Mouse (Mus musculus) midbrain, embryonic 15.5 days (tissue): Measurements from ENCODE around the gene Tstd2. TPM values are rescaled to one million over a fixed set of nuclear protein-coding genes. Genes with fewer than 3 reads are reported as not detected.
A peak's percentile ranks its signal among the peaks of the same experiment; 100 is the strongest.

Source experiments
- ATAC-seq: fragments of 200-750 bp; cut with Nextera tagmentation; replicated peaks from 2 replicates; pipeline ENCODE4 v1.8.0; 2017; ENCODE audit warnings: moderate TSS enrichment
- H3K27ac ChIP-seq: fragments of 300-500 bp; sonication (generic); 2 replicates; pipeline ENCODE4 v1.5.1; 2015; ENCODE audit warnings: mild to moderate bottlenecking, inconsistent platforms
- H3K27me3 ChIP-seq: fragments of 300-500 bp; sonication (generic); replicated peaks from 2 replicates; pipeline ENCODE4 v1.6.1; 2015; ENCODE audit warnings: inconsistent platforms
- H3K36me3 ChIP-seq: fragments of 300-500 bp; sonication (generic); replicated peaks from 2 replicates; pipeline ENCODE4 v1.6.1; 2015; ENCODE audit warnings: inconsistent platforms
- H3K4me1 ChIP-seq: fragments of 300-500 bp; sonication (generic); 2 replicates; pipeline ENCODE4 v1.6.1; 2015; ENCODE audit warnings: inconsistent platforms
- H3K4me2 ChIP-seq: fragments of 300-500 bp; sonication (generic); 2 replicates; pipeline ENCODE4 v1.6.1; 2015; ENCODE audit warnings: inconsistent platforms, mild to moderate bottlenecking, moderate library complexity
- H3K4me3 ChIP-seq: fragments of 300-500 bp; sonication (generic); 2 replicates; pipeline ENCODE4 v1.5.1; 2015; ENCODE audit warnings: mild to moderate bottlenecking, inconsistent platforms
- H3K9ac ChIP-seq: fragments of 300-500 bp; sonication (generic); 2 replicates; pipeline ENCODE4 v1.6.1; 2015; ENCODE audit warnings: mild to moderate bottlenecking, inconsistent platforms
- H3K9me3 ChIP-seq: fragments of 300-500 bp; sonication (generic); 2 replicates; pipeline ENCODE4 v1.6.1; 2016; ENCODE audit warnings: inconsistent platforms
- WGBS: fragments of 180-500 bp; shearing (Covaris S2); methylation state at CpG from one replicate; pipeline ENCODE4 v1.1.7; 2015; ENCODE audit warnings: mixed read lengths; 5-methylcytosine and 5-hydroxymethylcytosine counted together
- polyA plus RNA-seq: library from polyadenylated mRNA; unstranded; fragments of >200 nt; fragmentation: Nextera tagmentation; extraction: Ambion mirVana; gene quantifications from 2 replicates; pipeline ENCODE4 v1.2.1, GENCODE M21; 2015

Gene Tstd2
- polyA plus RNA-seq, 1 experiment from 2014 or later, result 33.9 TPM

GRCm38 (mm10) chr4:46151903-46152544 lies 13.5 kb upstream of the Tstd2 start:
- H3K27me3 ChIP-seq, result no peaks in the 10 kb centered on the region
- WGBS, result 95% methylated on average over 12 of the region's 12 CpGs
- ATAC-seq, result no peak
- H3K4me1 ChIP-seq, result no peaks in the 10 kb centered on the region
- no peak overlapping the region for H3K9ac ChIP-seq
- H3K9me3 ChIP-seq, result no peaks in the 10 kb centered on the region
- no peak overlapping the region for H3K27ac ChIP-seq
- H3K36me3 ChIP-seq, result peaks cover 57% of the 10 kb centered on the region
- no peak overlapping the region for H3K4me3 ChIP-seq
- no peak overlapping the region for H3K4me2 ChIP-seq

GRCm38 (mm10) chr4:46146881-46147280 lies 8.4 kb upstream of the Tstd2 start:
- Histone ChIP-seq H3K9me3 (no peaks in the 10 kb centered on the region), H3K4me1 (no peaks in the 10 kb centered on the region), H3K9ac (no peak overlapping the region), H3K4me3 (no peak overlapping the region), H3K4me2 (no peak overlapping the region), H3K27me3 (no peaks in the 10 kb centered on the region), H3K27ac (no peak overlapping the region), H3K36me3 (peaks cover 27% of the 10 kb centered on the region)
- WGBS, result 87% methylated on average over 1 of the region's 1 CpGs
- ATAC-seq, result no peak

DNA sequence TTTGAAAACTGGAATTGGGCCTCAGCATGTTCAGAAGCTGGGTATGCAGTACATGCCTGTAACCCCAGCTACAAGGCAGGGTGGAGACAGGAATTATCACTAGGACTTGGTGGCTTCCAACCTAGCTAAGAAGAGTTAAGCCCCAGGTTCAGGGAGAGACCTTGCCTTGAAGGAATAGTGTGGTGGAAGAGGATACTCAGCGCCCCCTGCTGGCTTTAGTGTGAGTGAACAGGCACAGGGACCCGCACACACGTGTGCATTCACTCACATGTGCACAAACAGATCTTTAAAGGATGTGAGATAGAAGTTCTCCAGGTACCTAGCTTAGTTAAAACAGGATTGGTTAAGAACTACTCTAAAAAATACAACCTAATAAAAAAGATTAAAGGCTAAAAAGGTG lies 5.8 kb upstream of the Tstd2 start:
- ATAC-seq, result no peak
- Histone ChIP-seq H3K4me1 (peaks cover 17% of the 10 kb centered on the region), H3K9me3 (no peaks in the 10 kb centered on the region), H3K4me2 (no peak overlapping the region), H3K4me3 (no peak overlapping the region), H3K27ac (no peak overlapping the region), H3K27me3 (no peaks in the 10 kb centered on the region), H3K9ac (no peak overlapping the region), H3K36me3 (peaks cover 12% of the 10 kb centered on the region; the same call in 1 of the 2 replicates)
- WGBS, result 74% methylated on average over 3 of the region's 3 CpGs

- H3K36me3 ChIP-seq, result peaks cover 11% of the 10 kb centered on the region
- WGBS, result 7% methylated on average over 17 of the region's 17 CpGs
- peak overlapping the region; percentile 96 for H3K27ac ChIP-seq
- ATAC-seq, result peak; percentile 85
- peak overlapping the region; percentile 98 for H3K9ac ChIP-seq
- H3K9me3 ChIP-seq, result no peaks in the 10 kb centered on the region
- H3K27me3 ChIP-seq, result no peaks in the 10 kb centered on the region
- H3K4me1 ChIP-seq, result peaks cover 35% of the 10 kb centered on the region
- H3K4me2 ChIP-seq, result peak overlapping the region; percentile 81
- peak overlapping the region; percentile 94 for H3K4me3 ChIP-seq
Measured at GRCm38 (mm10) chr4:46137629-46138286, 736 bp downstream of the Tstd2 start.

DNA sequence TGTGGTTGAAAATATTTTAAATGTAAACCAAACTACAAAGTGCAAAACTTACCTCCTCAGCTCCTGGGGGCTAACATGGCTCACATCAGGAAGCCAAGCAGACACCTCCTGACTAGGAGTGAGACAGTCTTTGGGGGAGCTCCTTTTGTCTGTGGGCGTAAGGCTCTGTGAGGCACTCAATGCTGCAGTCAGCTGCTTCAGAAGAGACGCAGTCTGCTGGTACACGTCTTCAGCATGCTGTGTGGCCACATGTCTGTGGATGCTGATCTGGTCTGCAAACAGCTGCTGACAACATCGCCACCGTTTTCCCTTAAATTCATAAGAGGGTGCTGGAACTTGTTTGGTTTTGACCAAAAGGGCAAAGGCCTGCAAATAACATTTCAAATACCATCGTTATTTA lies 6.7 kb downstream of the Tstd2 start:
- peaks cover 29% of the 10 kb centered on the region for H3K36me3 ChIP-seq
- WGBS, result 86% methylated on average over 6 of the region's 6 CpGs

GRCm38 (mm10) chr4:46130221-46130620 lies 8.3 kb downstream of the Tstd2 start:
- peaks cover 29% of the 10 kb centered on the region for H3K36me3 ChIP-seq
- 73% methylated on average over 3 of the region's 3 CpGs for WGBS
- ATAC-seq, result no peak
- no peak overlapping the region for H3K27ac ChIP-seq
- no peaks in the 10 kb centered on the region for H3K27me3 ChIP-seq
- H3K9me3 ChIP-seq, result no peaks in the 10 kb centered on the region
- H3K4me2 ChIP-seq, result no peak overlapping the region
- no peak overlapping the region for H3K9ac ChIP-seq
- no peak overlapping the region for H3K4me3 ChIP-seq
- no peaks in the 10 kb centered on the region; the same call in 1 of the 2 replicates for H3K4me1 ChIP-seq

More for the DNA sequence above, 6.7 kb downstream of the Tstd2 start:
- Histone ChIP-seq H3K27me3 (no peaks in the 10 kb centered on the region), H3K4me3 (no peak overlapping the region), H3K9ac (no peak overlapping the region), H3K9me3 (no peaks in the 10 kb centered on the region), H3K4me1 (peaks cover 7% of the 10 kb centered on the region), H3K4me2 (no peak overlapping the region), H3K27ac (no peak overlapping the region)
- ATAC-seq, result no peak

DNA sequence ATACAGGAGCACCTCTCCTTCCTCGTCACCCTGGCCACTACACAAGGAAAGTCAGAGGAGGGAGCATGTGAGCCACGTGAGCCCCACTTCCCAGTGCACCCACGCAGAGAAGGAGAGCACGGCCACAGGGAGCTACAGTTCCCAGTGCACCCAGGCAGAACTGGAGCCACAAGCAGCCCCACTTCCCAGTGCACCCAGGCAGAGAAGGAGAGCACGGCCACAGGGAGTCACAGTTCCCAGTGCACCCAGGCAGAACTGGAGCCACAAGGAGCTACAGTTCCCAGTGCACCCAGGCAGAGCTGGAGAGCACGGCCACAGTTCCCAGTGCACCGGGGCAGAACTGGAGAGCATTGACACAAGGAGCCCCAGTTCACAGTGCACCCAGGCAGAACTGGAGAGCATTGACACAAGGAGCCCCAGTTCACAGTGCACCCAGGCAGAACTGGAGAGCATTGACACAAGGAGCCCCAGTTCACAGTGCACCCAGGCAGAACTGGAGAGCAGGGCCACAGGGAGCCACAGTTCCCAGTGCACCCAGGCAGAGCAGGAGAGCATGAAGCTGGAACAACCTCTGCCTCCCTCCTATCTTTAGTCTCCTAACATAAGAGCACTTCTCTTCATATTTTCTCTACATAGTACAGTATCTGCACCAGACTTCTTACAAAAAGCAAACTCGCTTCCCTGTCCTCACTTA lies 9.0 kb downstream of the Tstd2 start:
- 83% methylated on average over 8 of the region's 8 CpGs for WGBS
- Histone ChIP-seq H3K27ac (no peak overlapping the region), H3K4me3 (no peak overlapping the region), H3K4me2 (no peak overlapping the region), H3K9me3 (no peaks in the 10 kb centered on the region), H3K36me3 (peaks cover 26% of the 10 kb centered on the region), H3K9ac (no peak overlapping the region), H3K27me3 (no peaks in the 10 kb centered on the region), H3K4me1 (no peaks in the 10 kb centered on the region; the same call in 1 of the 2 replicates)
- no peak for ATAC-seq

GRCm38 (mm10) chr4:46126541-46126940 lies 12.0 kb downstream of the Tstd2 start:
- ATAC-seq, result 0 out of 2 replicates have a peak, but pooled peaks have one; percentile 54
- Histone ChIP-seq H3K36me3 (peaks cover 38% of the 10 kb centered on the region; the same call in 1 of the 2 replicates), H3K9ac (no peak overlapping the region; the same call in 1 of the 2 replicates), H3K4me3 (no peak overlapping the region), H3K4me1 (no peaks in the 10 kb centered on the region), H3K4me2 (no peak overlapping the region), H3K9me3 (no peaks in the 10 kb centered on the region), H3K27me3 (no peaks in the 10 kb centered on the region), H3K27ac (no peak overlapping the region)
- WGBS, result 50% methylated on average over 2 of the region's 2 CpGs

- Histone ChIP-seq H3K9me3 (no peaks in the 10 kb centered on the region), H3K4me3 (no peak overlapping the region), H3K27me3 (no peaks in the 10 kb centered on the region), H3K9ac (no peak overlapping the region), H3K36me3 (peaks cover 46% of the 10 kb centered on the region), H3K4me2 (no peak overlapping the region), H3K4me1 (no peaks in the 10 kb centered on the region), H3K27ac (no peak overlapping the region)
- ATAC-seq, result no peak
- 95% methylated on average over 6 of the region's 6 CpGs for WGBS
Measured at GRCm38 (mm10) chr4:46123358-46123757, 15.1 kb downstream of the Tstd2 start.

DNA sequence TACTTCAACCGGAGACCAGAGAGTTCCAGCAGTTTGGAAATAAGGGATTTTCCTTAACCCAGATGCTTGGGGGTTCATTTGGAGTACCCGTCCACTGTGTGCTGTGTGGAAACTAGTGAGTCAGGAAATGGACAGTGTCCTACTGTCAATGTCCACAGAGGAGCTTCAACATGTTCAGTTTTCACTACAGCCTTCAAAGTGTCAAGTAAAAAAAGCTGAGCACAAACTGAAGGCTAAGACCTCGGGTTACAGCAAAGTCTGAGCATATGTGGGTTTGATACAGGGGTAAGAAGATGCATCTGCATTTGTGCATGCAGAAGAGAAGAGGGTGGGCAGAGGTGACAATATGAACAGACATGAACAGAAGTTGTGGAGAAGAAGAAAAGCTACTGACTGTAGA lies 17.7 kb downstream of the Tstd2 start:
- H3K4me3 ChIP-seq, result no peak overlapping the region
- no peaks in the 10 kb centered on the region for H3K27me3 ChIP-seq
- no peak overlapping the region for H3K4me2 ChIP-seq
- ATAC-seq, result no peak
- WGBS, result 91% methylated on average over 3 of the region's 3 CpGs
- H3K9ac ChIP-seq, result no peak overlapping the region
- peaks cover 61% of the 10 kb centered on the region for H3K36me3 ChIP-seq
- H3K9me3 ChIP-seq, result no peaks in the 10 kb centered on the region
- H3K27ac ChIP-seq, result no peak overlapping the region
- no peaks in the 10 kb centered on the region for H3K4me1 ChIP-seq

DNA sequence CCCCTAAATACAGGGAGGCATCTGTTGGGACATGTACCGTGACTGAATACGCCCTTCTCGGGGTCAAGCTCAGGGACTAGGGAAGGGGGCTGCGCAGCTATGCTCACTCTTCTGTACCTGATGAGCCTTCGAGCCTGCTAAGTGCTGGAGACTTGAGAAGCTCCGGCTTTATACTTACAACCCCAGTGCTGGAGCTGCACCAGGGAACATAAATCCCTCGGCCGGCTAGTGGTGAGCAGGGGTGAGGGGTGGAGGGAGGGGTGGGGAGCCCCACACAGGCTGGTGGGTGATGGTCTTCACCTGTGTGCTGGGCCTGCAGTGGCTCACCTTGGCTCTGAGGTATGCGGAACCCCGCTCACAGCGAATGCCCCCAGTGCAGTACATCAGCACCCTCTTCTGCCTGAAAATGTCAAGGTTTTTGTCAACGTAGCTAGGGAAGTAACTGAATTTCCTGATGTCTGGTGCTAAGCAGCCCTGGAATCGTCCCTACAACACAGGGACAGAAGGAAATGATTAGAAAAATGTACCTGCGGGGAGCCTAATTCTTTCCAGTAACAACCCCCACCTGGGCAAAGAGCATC lies 18.9 kb downstream of the Tstd2 start:
- WGBS, result 95% methylated on average over 14 of the region's 14 CpGs
- no peak overlapping the region for H3K9ac ChIP-seq
- no peak for ATAC-seq
- H3K4me3 ChIP-seq, result no peak overlapping the region
- no peaks in the 10 kb centered on the region for H3K4me1 ChIP-seq
- H3K27ac ChIP-seq, result no peak overlapping the region
- no peak overlapping the region for H3K4me2 ChIP-seq
- H3K27me3 ChIP-seq, result no peaks in the 10 kb centered on the region
- H3K36me3 ChIP-seq, result peaks cover 66% of the 10 kb centered on the region
- H3K9me3 ChIP-seq, result no peaks in the 10 kb centered on the region

DNA sequence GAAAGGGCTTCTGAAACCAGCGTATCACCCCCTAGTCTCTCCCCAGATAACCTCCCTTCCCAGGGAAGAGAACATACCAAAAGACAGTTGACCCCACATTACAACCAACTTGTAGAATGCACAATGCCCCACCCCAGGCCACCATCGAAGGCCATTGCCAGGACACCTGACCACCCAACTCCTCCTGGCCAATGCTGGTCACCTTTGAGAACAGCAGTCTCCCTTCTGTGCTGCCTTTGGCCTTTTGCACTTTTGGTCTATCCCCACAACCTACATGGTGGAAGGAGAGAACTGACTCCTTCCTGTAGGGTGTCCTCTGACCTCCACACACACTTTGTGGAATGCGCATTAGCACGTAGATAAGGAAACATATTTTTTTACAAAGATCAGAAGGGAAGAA lies 21.0 kb downstream of the Tstd2 start:
- 98% methylated on average over 4 of the region's 4 CpGs for WGBS
- Histone ChIP-seq H3K27ac (no peak overlapping the region), H3K4me3 (no peak overlapping the region), H3K27me3 (no peaks in the 10 kb centered on the region), H3K9ac (no peak overlapping the region), H3K36me3 (peaks cover 55% of the 10 kb centered on the region), H3K9me3 (no peaks in the 10 kb centered on the region), H3K4me1 (no peaks in the 10 kb centered on the region), H3K4me2 (no peak overlapping the region)
- ATAC-seq, result no peak
